Mouse (Mus musculus) adrenal gland, adult (tissue): ENCODE results near the gene Naa10.

Experiments
- DNase-seq, 2 experiments: peaks; one replicate each; pipeline ENCODE4 v3.0.0; 2022 to 2023; ENCODE audit warnings: low spot score in 1 of 2; ENCODE audit not compliant: inconsistent age in 2 of 2

Naa10 gene

GRCm38 (mm10) chrX:73921823-73922549 is at the start of gene Naa10, which contains the start of gene Arhgap4:
TSS of gene Naa10 (minus strand) at chrX:73921944.
TSS of gene Arhgap4 (minus strand) at chrX:73921870.
- peak; percentile 91 to 95 for DNase-seq

GRCm38 (mm10) chrX:73970781-73971180 is 49.0 kb upstream of the Naa10 start:
- DNase-seq: no peak

- no peak for DNase-seq
Observed at GRCm38 (mm10) chrX:73969729-73970128, 48.0 kb upstream of the Naa10 start.

- DNase-seq: no peak
Observed at GRCm38 (mm10) chrX:73969167-73969566, 47.4 kb upstream of the Naa10 start.

- peak; percentile 92 to 97 for DNase-seq
Observed at GRCm38 (mm10) chrX:73967177-73968075, 45.7 kb upstream of the Naa10 start.

GRCm38 (mm10) chrX:73966248-73967176 is 44.8 kb upstream of the Naa10 start, which contains the start of gene Hcfc1:
TSS of gene Hcfc1 (minus strand) at chrX:73966357.
- DNase-seq: peak; percentile 92 to 97

- peak; percentile 72 to 83 for DNase-seq
Observed at GRCm38 (mm10) chrX:73965307-73965706, 43.6 kb upstream of the Naa10 start.

- peak; percentile 14 to 55 for DNase-seq
Observed at GRCm38 (mm10) chrX:73964363-73964762, 42.6 kb upstream of the Naa10 start.

GRCm38 (mm10) chrX:73954988-73955387 is 33.2 kb upstream of the Naa10 start:
- no peak for DNase-seq

- no peak for DNase-seq
Observed at GRCm38 (mm10) chrX:73952603-73953002, 30.9 kb upstream of the Naa10 start.

GRCm38 (mm10) chrX:73949341-73949740 is 27.6 kb upstream of the Naa10 start:
- no peak for DNase-seq

GRCm38 (mm10) chrX:73948647-73949046 is 26.9 kb upstream of the Naa10 start:
- peak; percentile 36 to 87 for DNase-seq

- DNase-seq: no peak
Observed at GRCm38 (mm10) chrX:73946896-73947295, 25.2 kb upstream of the Naa10 start.

GRCm38 (mm10) chrX:73942294-73942693 is 20.6 kb upstream of the Naa10 start:
- no peak for DNase-seq

- no peak for DNase-seq
Observed at GRCm38 (mm10) chrX:73941860-73942259, 20.1 kb upstream of the Naa10 start.

GRCm38 (mm10) chrX:73931871-73932270 is 10.1 kb upstream of the Naa10 start:
- no peak for DNase-seq

GRCm38 (mm10) chrX:73930402-73931062 is 8.8 kb upstream of the Naa10 start, which contains the start of gene Renbp:
TSS of gene Renbp (minus strand) at chrX:73930850.
- DNase-seq: peak; percentile 81 to 83

- DNase-seq: no peak
Observed at GRCm38 (mm10) chrX:73922550-73922882, 772 bp upstream of the Naa10 start.

GRCm38 (mm10) chrX:73921285-73921822 is 390 bp downstream of the Naa10 start:
- DNase-seq: no peak

- no peak for DNase-seq
Observed at GRCm38 (mm10) chrX:73918631-73919030, 3.1 kb downstream of the Naa10 start.
